Mouse (Mus musculus) erythroblast, adult 5-6 weeks (primary cell): ENCODE measurements around the gene Spred2. TPM values are rescaled to one million over a fixed set of nuclear protein-coding genes. Genes with fewer than 3 reads are reported as not detected.

Experiments used
- ATAC-seq: replicated peaks from 2 replicates; pipeline ENCODE4 v1.8.0; 2016; ENCODE audit warnings: moderate number of reproducible peaks, mild to moderate bottlenecking, moderate TSS enrichment, inconsistent platforms; ENCODE audit not compliant: poor library complexity, low FRiP score, severe bottlenecking
- total RNA-seq, 2 experiments: library from RNA; stranded (forward) in 1 of 2; stranded (reverse) in 1 of 2; fragments of 150-400 nt in 1 of 2; fragments of 200-764, 138-1000 nt in 1 of 2; gene quantifications; 2 replicates each; pipeline versions ENCODE4 v1.2.3 to v1.2.4; 2015 to 2017; ENCODE audit warnings: low replicate concordance in 2 of 2

The Spred2 gene
- total RNA-seq, 2 experiments from 2014 or later, result 2.1 to 4.4 TPM

DNA sequence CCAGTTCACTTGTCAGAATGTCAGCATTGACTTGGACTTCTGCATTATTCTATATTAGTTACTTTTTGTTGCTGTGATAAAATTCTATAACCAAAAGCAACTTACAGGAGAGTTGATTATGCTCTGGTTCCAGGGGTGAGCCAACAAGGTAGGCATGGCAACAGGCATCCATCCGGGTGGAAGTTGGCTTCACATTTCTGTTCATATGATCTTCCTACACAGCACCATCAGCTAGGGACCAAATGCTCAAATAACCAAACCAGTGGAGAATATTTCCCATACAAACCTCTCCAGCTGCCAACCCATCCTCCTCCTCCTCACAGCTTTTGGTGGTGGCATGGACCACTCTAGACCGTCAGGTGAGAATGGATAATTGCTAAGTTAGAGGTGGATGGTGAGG is 51.9 kb downstream of the Spred2 start:
- ATAC-seq, result no peak

- no peak for ATAC-seq
Measured at GRCm38 (mm10) chr11:19977687-19978086, 53.5 kb downstream of the Spred2 start.

DNA sequence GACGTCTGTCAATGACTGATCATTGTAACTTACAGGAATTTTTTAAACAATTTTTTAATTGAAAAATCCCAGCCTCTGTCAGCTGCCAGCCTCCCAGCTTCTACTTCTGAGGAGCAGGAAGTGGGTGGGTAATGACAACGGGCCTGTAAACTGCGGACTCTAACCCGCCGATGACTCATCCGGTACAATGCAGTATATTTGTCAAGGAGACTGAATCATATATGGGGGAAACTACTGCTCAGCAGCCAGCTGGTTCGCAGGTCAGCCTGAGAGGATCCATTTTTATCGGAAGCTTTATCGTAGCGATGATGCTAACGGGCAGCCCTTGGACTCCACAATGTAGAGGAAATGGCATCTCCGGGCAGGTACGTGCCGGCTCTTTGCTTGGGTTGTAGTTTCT is 55.2 kb downstream of the Spred2 start:
- no peak for ATAC-seq

DNA sequence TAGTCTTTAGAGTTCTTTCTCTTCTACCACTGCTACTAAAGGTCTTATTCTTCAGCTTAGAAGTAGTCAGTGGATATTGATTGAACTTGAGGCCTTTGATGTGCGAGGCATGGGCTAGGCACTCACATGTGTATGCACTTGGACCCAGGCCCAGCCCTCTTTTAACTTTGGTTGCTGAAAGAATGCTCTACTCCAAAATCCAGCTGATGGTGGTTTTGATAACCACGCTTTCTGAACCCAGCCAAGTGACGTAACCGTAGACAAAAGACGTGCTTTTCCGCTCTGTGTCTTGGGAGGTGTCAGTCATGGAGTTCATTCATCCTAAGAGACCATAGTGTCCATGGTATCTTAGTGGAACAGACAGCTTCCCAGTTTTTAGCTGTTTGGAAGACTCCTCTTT is 57.9 kb downstream of the Spred2 start:
- no peak for ATAC-seq

- ATAC-seq, result no peak
Measured at GRCm38 (mm10) chr11:19982779-19983178, 58.6 kb downstream of the Spred2 start.

DNA sequence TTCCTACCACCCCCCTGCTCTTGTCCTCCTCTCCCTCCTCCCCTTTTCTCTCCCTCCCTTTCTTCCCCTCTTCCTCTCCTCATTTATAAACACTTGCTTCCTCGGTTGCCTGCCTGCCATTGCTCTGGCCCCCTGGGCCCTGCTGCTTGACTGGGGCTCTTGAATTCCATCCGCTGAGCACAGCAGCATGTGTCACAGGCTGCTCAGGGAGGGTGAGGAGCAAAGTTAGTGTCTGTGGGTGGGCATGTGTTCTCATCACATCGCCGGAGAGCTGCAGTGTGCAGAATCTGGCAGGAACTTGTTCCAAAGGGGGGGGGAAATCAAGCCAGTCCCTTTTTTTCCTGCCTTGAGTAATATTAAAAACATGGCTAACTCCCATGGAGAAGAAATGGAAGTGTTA is 59.1 kb downstream of the Spred2 start:
- no peak for ATAC-seq

GRCm38 (mm10) chr11:19984029-19984428 is 59.9 kb downstream of the Spred2 start:
- no peak for ATAC-seq

DNA sequence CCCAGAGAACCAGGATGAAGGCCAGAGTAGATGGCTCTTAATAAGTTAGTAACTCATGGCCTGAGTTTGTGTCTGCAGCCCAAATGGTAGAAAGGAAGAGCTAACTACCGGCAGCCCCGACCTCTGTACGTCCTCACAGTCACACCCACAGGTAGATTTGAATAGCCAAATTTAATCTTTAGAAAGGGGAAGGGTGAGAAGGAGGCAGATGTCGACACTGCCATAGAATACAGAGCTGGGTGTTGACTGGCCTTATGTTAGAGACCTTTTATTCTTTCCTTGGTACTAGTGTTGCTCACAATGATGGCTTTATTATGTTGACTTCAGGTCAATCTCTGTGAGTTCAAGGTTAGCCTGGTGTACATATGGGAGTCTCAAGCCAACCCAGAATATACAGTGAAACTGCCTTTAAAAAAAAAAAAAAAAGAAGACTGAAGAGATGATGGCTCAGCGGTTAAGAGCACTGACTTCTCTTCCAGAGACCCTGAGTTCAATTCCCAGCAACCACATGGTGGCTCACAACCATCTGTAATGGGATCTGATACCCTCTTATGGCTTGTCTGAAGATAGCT is 61.2 kb downstream of the Spred2 start:
- ATAC-seq, result no peak

DNA sequence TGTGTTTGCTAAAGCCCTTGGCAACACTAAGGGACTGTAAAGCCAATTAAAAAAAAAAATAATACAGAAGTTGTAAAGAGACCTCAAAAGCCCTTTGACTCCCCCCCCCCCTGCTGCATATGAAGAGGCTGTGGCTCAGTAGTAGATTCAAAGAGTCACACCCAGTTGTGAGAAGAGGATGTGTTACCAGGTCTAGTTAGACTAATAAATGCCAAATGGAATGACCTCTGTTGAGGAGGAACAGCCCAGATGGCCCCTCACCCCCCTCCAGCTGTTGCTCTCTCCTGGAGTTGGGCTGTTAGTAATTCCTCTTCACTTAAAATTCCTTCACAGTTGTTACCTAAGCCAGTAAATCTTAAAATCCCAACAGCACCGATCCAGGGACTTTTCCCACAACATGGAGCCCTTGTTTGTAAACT is 62.3 kb downstream of the Spred2 start:
- no peak for ATAC-seq

- peak; percentile 48 for ATAC-seq
Measured at GRCm38 (mm10) chr11:19986871-19987755, 62.9 kb downstream of the Spred2 start.

GRCm38 (mm10) chr11:19987756-19988091 is 63.5 kb downstream of the Spred2 start:
- no peak for ATAC-seq

GRCm38 (mm10) chr11:19988224-19988623 is 64.0 kb downstream of the Spred2 start:
- ATAC-seq, result no peak

DNA sequence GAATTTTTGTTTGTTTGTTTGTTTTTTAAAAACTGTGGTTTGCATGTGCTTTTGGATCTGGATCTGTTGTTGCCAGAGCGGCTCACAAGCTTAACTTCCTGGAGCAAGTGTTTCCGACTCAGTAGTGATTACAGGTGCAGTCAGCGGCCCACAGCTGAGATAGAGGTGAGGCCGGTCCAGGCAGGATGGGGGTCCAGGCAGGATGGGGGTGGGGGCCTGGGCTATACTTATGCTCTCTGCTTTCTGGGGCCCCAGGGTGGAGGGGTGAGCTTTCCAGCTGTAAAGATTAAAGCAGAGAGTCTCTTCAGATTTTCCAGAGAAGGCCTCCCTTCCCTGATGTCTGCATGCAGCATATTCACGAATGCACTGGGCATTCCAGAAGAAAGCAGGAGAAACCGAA is 64.5 kb downstream of the Spred2 start:
- no peak for ATAC-seq

DNA sequence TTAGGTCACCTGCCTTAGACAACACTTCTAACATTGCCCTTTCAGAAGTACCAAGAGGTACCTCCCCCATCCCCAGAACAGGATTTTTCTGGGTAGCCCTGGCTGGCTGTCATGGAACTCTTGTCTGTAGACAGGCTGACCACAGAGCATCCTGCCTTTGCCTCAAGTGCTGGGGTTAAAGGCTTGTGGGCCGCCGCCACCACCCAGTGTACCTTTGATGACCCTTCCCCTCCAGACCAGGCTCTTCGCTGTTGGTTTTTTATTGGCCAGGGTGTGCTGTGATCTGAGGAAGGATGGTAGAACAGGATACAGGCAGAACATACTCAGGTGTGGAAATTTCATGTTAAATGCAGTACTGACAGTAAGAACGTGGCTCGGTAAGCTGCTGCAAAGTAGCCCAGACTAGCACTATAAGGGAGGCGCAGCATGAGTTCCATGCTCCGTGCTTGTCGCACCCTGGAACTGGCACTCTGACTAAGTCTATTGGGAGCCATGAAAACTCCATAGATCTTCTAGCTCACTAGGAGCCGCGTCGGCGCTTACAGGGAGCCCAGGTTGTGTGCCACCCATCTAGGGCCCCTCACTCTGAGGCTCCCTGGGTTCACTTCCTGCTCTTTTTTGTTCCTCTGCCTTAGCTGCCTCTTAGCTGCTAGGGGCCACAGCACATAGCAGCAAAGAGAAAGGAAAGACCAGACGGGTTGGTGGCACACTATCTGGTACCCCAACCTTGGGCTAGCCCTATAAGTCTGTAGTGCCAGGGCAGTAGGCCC is 65.2 kb downstream of the Spred2 start:
- ATAC-seq, result no peak

- ATAC-seq, result no peak
Measured at GRCm38 (mm10) chr11:19990731-19991130, 66.6 kb downstream of the Spred2 start.

DNA sequence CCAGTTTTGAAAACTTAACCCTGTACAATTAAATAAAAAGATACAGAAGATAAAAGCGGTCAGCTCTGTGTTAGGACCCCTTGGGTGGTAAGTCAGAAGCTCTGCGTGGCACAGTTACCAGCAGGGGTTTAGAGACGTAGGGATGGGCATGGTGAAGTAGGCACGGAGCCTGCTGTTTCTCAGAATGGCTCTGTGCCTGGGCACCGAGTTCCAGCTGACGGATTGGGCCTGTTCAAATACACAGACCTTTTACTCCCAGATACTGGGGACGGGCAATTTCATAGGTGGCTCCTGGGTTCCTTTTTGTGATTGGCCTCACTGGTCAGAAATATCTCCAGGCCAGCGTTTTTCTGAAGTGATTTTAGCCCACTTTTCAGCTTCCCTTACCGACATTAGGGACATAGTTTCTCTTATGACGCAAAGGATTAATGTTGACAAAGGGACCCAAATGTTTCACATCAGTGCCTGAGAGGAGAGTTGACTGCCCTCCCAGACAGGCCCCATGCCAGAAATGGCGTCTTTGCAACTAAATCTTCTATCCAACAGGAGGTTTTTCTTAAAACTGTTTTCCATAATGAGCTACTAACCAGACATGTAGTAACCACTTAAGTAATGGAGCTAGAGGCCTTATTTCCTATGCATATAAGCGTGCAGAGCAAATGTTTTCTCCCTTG is 67.3 kb downstream of the Spred2 start:
- no peak for ATAC-seq

GRCm38 (mm10) chr11:19992341-19993281 is 68.4 kb downstream of the Spred2 start:
- ATAC-seq, result no peak

- peak; percentile 55; the same call in 1 of the 2 replicates for ATAC-seq
Measured at GRCm38 (mm10) chr11:19993753-19994152, 69.6 kb downstream of the Spred2 start.

DNA sequence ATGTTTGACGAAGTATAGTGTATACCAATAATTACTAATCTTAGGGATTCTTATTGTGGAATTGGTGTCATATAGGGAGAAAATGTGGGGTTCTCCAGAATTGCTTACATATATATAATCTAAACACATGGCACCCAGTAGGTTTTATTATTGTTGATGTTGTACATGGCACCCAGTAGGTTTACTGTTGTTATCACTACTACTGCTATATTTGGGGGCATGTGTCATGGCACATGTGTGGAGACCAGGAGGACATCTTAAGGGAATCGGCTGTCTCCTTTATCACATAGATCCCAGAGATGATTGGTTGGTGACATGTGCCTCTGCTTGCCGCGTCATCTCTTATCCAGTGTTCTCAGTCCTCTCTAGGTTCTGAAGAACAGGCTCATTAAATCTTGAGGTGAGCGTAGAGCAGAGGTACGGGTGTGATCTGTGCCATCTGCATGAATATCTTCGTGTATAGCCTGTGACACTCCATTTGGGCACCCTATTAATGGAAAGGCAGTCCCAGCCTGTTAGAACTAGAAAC is 70.2 kb downstream of the Spred2 start:
- ATAC-seq, result no peak
